Mouse (Mus musculus) erythroblast, embryonic 14.5 days (primary cell): ENCODE results near the gene Adam11. TPM values are rescaled to one million over a fixed set of nuclear protein-coding genes. Genes with fewer than 3 reads are reported as not detected.

Experiments
- H3K27me3 ChIP-seq: 2 replicates; pipeline ENCODE4 v1.6.1; 2012; ENCODE audit warnings: inconsistent platforms; ENCODE audit not compliant: control insufficient read depth
- H3K36me3 ChIP-seq: 2 replicates; pipeline ENCODE4 v1.6.1; 2012; ENCODE audit warnings: mild to moderate bottlenecking, inconsistent platforms; ENCODE audit not compliant: control insufficient read depth
- H3K4me1 ChIP-seq: 2 replicates; pipeline ENCODE4 v1.6.1; 2012; ENCODE audit warnings: inconsistent platforms; ENCODE audit not compliant: control insufficient read depth
- H3K4me3 ChIP-seq: replicated peaks from 2 replicates; pipeline ENCODE3; 2012; ENCODE audit warnings: moderate library complexity, mild to moderate bottlenecking, inconsistent platforms
- H3K9me3 ChIP-seq: 2 replicates; pipeline ENCODE4 v1.6.1; 2012; ENCODE audit warnings: low read length, inconsistent platforms, mixed read lengths; ENCODE audit not compliant: control insufficient read depth
- GATA1 ChIP-seq: IDR thresholded peaks from 2 replicates; pipeline ENCODE4 v1.6.1; 2012; ENCODE audit warnings: low read length, inconsistent platforms, mixed read lengths
- TAL1 ChIP-seq: IDR thresholded peaks from 3 replicates; pipeline ENCODE4 v1.6.1; 2012; ENCODE audit warnings: low read length, inconsistent platforms, mixed read lengths
- polyA plus RNA-seq: library from polyadenylated mRNA; stranded (reverse); fragments of >175 nt; gene quantifications from 2 replicates; pipeline ENCODE4 v1.2.3, GENCODE M21; 2012

Gene Adam11
- polyA plus RNA-seq, 1 experiment: 0.01 TPM

GRCm38 (mm10) chr11:102780986-102781351, 19.7 kb downstream of the Adam11 start:
- H3K4me3 ChIP-seq: no peak overlapping the region
- H3K36me3 ChIP-seq: no peaks in the 10 kb centered on the region
- no peaks in the 10 kb centered on the region for H3K4me1 ChIP-seq
- H3K27me3 ChIP-seq: peaks cover 13% of the 10 kb centered on the region
- TF ChIP-seq GATA1: no peak
- no peak for TF ChIP-seq TAL1
- H3K9me3 ChIP-seq: no peaks in the 10 kb centered on the region

DNA sequence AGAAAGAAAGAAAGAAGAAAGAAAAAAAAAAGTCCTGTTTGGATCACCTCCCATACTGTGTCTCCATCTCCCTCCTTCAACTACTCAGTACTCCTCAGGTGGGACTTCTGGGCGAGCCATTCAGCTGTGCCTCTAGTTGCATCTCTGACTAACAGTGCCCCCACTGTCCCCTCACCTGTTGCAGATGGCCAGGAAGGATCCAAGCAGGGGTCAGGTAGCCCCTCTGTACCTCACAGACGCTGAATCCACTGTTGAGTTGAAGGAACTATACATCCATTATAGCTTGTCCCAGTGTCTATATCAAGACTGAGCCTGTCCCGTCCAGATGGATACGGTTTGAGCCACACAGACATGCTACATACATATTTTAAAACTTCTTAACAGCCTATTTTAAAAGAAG, 20.3 kb downstream of the Adam11 start:
- Histone ChIP-seq H3K4me1 (no peaks in the 10 kb centered on the region), H3K36me3 (no peaks in the 10 kb centered on the region), H3K4me3 (no peak overlapping the region), H3K9me3 (no peaks in the 10 kb centered on the region), H3K27me3 (peaks cover 11% of the 10 kb centered on the region)
- TF ChIP-seq TAL1 (no peak), GATA1 (no peak)

DNA sequence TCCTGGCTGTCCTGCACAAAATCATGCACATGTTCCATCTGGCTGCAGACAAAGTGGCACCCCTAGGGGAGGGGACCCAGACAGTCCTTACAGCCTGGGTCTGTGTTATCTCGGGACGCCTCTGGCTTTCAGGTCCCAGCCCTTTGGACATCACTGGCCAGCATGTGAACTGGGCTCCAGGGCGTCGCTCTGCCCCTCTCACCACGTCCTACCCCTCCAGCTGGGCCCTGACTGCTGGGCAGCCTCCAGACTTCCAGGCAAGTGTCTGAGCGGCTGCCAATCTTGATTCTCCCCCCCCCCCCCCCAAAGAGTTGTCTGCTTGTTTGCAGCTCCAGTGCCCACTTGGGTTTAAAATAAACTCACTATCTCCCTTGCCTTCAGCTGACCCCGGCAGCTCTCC, 22.2 kb downstream of the Adam11 start:
- Histone ChIP-seq H3K4me1 (no peaks in the 10 kb centered on the region), H3K4me3 (no peak overlapping the region), H3K36me3 (no peaks in the 10 kb centered on the region), H3K9me3 (no peaks in the 10 kb centered on the region), H3K27me3 (peaks cover 8% of the 10 kb centered on the region; the same call in 1 of the 2 replicates)
- no peak for TF ChIP-seq GATA1
- no peak for TF ChIP-seq TAL1

DNA sequence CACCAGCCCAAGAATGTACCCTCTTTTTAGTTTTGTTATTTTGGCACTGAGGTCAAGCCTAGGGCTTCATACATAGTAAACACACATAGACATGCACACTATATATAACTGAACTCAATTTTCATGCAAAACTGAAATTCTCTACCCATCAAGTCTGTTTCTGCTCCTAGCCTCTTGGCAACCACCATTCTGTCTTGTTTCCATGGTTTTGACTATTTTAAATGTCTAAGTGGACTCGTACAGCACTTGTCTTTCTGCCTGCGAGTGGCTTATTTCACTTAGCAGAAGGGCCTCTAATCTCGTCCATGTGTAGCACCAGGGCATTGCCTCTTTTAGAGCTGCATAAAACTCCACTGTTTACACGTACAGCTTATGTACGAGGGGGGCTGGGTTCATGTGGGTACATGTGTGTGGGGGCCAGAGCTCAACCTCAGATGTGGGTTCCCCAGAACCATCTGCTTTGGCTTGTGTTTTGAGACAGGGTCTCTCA, 26.5 kb downstream of the Adam11 start:
- no peaks in the 10 kb centered on the region for H3K27me3 ChIP-seq
- H3K9me3 ChIP-seq: no peaks in the 10 kb centered on the region
- TF ChIP-seq GATA1: no peak
- no peak for TF ChIP-seq TAL1
- no peaks in the 10 kb centered on the region for H3K4me1 ChIP-seq
- H3K4me3 ChIP-seq: no peak overlapping the region
- H3K36me3 ChIP-seq: no peaks in the 10 kb centered on the region

DNA sequence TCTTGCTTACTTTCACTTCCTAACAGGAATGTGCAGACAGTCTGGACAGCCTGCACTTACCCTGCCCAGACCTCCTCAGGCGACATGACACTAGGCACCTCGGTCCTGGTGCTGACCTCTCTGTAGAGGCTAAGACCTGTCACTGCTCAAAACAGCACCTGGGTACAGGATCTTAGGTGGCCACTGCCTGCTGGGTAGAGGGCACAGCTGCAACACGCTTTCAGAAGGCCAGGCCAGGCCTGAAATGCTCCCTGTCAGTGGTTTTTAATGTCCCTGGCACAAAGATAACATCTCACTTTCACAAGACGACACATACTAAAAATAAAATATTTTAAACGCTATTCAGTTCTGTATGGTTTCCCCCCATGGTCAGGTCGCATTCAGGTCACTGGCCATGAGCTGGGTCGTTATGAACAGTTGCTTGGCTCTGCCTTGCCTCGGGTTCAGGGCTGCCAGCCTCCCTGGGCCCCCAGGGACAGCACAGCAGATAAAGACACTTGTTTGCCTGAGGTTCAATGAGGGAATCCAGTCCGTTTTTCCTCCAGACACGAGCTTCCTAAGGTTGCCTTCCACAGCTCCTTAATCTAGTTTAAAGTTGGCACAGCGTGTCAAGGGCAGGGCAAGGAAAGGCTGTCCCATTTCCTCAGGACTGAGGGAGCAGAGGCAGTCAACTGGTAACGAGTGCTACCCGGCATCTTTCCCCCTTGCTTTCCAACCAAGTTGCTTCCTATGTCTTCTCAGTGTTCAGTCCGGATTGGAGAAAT, 30.6 kb downstream of the Adam11 start:
- TF ChIP-seq GATA1: no peak
- TF ChIP-seq TAL1: no peak
- no peaks in the 10 kb centered on the region for H3K4me1 ChIP-seq
- no peak overlapping the region for H3K4me3 ChIP-seq
- H3K27me3 ChIP-seq: no peaks in the 10 kb centered on the region
- no peaks in the 10 kb centered on the region for H3K36me3 ChIP-seq
- H3K9me3 ChIP-seq: no peaks in the 10 kb centered on the region

GRCm38 (mm10) chr11:102794157-102794556, 32.9 kb downstream of the Adam11 start:
- H3K27me3 ChIP-seq: no peaks in the 10 kb centered on the region
- no peaks in the 10 kb centered on the region for H3K9me3 ChIP-seq
- H3K36me3 ChIP-seq: no peaks in the 10 kb centered on the region
- H3K4me1 ChIP-seq: no peaks in the 10 kb centered on the region
- no peak overlapping the region for H3K4me3 ChIP-seq
- TF ChIP-seq GATA1: no peak
- TF ChIP-seq TAL1: no peak

- no peaks in the 10 kb centered on the region for H3K9me3 ChIP-seq
- no peak for TF ChIP-seq GATA1
- TF ChIP-seq TAL1: no peak
- H3K36me3 ChIP-seq: no peaks in the 10 kb centered on the region
- H3K4me3 ChIP-seq: no peak overlapping the region
- H3K4me1 ChIP-seq: no peaks in the 10 kb centered on the region
- peaks cover 3% of the 10 kb centered on the region; the same call in 1 of the 2 replicates for H3K27me3 ChIP-seq
Observed at GRCm38 (mm10) chr11:102803453-102803852, 42.2 kb downstream of the Adam11 start.

DNA sequence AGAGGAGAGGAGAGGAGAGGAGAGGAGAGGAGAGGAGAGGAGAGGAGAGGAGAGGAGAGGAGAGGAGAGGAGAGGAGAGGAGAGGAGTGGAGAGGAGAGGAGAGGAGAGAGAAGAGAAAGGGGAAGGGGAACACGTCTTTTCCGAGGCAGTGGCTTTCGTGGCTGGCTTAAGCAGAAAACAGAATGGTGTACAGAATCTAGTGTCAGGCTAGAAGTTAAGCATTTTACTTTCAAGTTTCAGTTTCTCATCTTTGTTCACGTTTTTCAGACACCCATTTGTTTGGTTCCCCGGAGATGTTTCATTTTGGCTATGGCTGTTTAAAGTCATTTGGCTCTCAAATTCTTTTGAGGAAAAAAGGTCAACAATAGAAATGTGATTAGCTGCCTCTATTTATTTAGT, 47.0 kb downstream of the Adam11 start:
- peaks cover 5% of the 10 kb centered on the region for H3K27me3 ChIP-seq
- TF ChIP-seq TAL1 (no peak), GATA1 (no peak)
- H3K4me3 ChIP-seq: no peak overlapping the region
- no peaks in the 10 kb centered on the region for H3K36me3 ChIP-seq
- H3K9me3 ChIP-seq: no peaks in the 10 kb centered on the region
- H3K4me1 ChIP-seq: no peaks in the 10 kb centered on the region

- TF ChIP-seq TAL1 (no peak), GATA1 (no peak)
- H3K4me3 ChIP-seq: no peak overlapping the region
- no peaks in the 10 kb centered on the region for H3K36me3 ChIP-seq
- H3K27me3 ChIP-seq: peaks cover 28% of the 10 kb centered on the region
- no peaks in the 10 kb centered on the region for H3K4me1 ChIP-seq
- no peaks in the 10 kb centered on the region for H3K9me3 ChIP-seq
Observed at GRCm38 (mm10) chr11:102810721-102811485, 49.7 kb downstream of the Adam11 start.
